Mouse (Mus musculus) midbrain, embryonic 15.5 days (tissue): ENCODE data around the gene Camk1d. TPM values are rescaled to one million over a fixed set of nuclear protein-coding genes. Genes with fewer than 3 reads are reported as not detected.

Experiments used
- ATAC-seq: fragments of 200-750 bp; cut with Nextera tagmentation; replicated peaks from 2 replicates; pipeline ENCODE4 v1.8.0; 2017; ENCODE audit warnings: moderate TSS enrichment
- H3K27ac ChIP-seq: fragments of 300-500 bp; sonication (generic); 2 replicates; pipeline ENCODE4 v1.5.1; 2015; ENCODE audit warnings: mild to moderate bottlenecking, inconsistent platforms
- H3K27me3 ChIP-seq: fragments of 300-500 bp; sonication (generic); replicated peaks from 2 replicates; pipeline ENCODE4 v1.6.1; 2015; ENCODE audit warnings: inconsistent platforms
- H3K36me3 ChIP-seq: fragments of 300-500 bp; sonication (generic); replicated peaks from 2 replicates; pipeline ENCODE4 v1.6.1; 2015; ENCODE audit warnings: inconsistent platforms
- H3K4me1 ChIP-seq: fragments of 300-500 bp; sonication (generic); 2 replicates; pipeline ENCODE4 v1.6.1; 2015; ENCODE audit warnings: inconsistent platforms
- H3K4me2 ChIP-seq: fragments of 300-500 bp; sonication (generic); 2 replicates; pipeline ENCODE4 v1.6.1; 2015; ENCODE audit warnings: inconsistent platforms, mild to moderate bottlenecking, moderate library complexity
- H3K4me3 ChIP-seq: fragments of 300-500 bp; sonication (generic); 2 replicates; pipeline ENCODE4 v1.5.1; 2015; ENCODE audit warnings: mild to moderate bottlenecking, inconsistent platforms
- H3K9ac ChIP-seq: fragments of 300-500 bp; sonication (generic); 2 replicates; pipeline ENCODE4 v1.6.1; 2015; ENCODE audit warnings: mild to moderate bottlenecking, inconsistent platforms
- H3K9me3 ChIP-seq: fragments of 300-500 bp; sonication (generic); 2 replicates; pipeline ENCODE4 v1.6.1; 2016; ENCODE audit warnings: inconsistent platforms
- WGBS: fragments of 180-500 bp; shearing (Covaris S2); methylation state at CpG from one replicate; pipeline ENCODE4 v1.1.7; 2015; ENCODE audit warnings: mixed read lengths; 5-methylcytosine and 5-hydroxymethylcytosine counted together
- polyA plus RNA-seq: library from polyadenylated mRNA; unstranded; fragments of >200 nt; fragmentation: Nextera tagmentation; extraction: Ambion mirVana; gene quantifications from 2 replicates; pipeline ENCODE4 v1.2.1, GENCODE M21; 2015

The Camk1d gene
- polyA plus RNA-seq, 1 experiment from 2014 or later: 6.7 TPM

- Histone ChIP-seq H3K27ac (no peak overlapping the region), H3K9me3 (no peaks in the 10 kb centered on the region), H3K4me3 (no peak overlapping the region), H3K4me1 (peaks cover 9% of the 10 kb centered on the region), H3K9ac (no peak overlapping the region), H3K4me2 (no peak overlapping the region), H3K36me3 (no peaks in the 10 kb centered on the region), H3K27me3 (no peaks in the 10 kb centered on the region)
- WGBS: 93% methylated on average over 5 of the region's 5 CpGs
- ATAC-seq: no peak
These were observed 17.7 kb upstream of the Camk1d start for GRCm38 (mm10) chr2:5732047-5732446.

GRCm38 (mm10) chr2:5730364-5730792, 16.1 kb upstream of the Camk1d start:
- Histone ChIP-seq H3K4me1 (peaks cover 13% of the 10 kb centered on the region), H3K9me3 (no peaks in the 10 kb centered on the region), H3K4me3 (no peak overlapping the region), H3K27me3 (no peaks in the 10 kb centered on the region), H3K9ac (no peak overlapping the region), H3K27ac (0 out of 2 replicates have a peak overlapping the region, but pooled peaks have one; percentile 1), H3K36me3 (no peaks in the 10 kb centered on the region), H3K4me2 (no peak overlapping the region)
- ATAC-seq: peak; percentile 78
- 31% methylated on average over 15 of the region's 15 CpGs for WGBS

GRCm38 (mm10) chr2:5729931-5730330, 15.6 kb upstream of the Camk1d start:
- no peak overlapping the region for H3K4me3 ChIP-seq
- no peaks in the 10 kb centered on the region for H3K36me3 ChIP-seq
- H3K4me2 ChIP-seq: no peak overlapping the region
- no peak overlapping the region for H3K27ac ChIP-seq
- 59% methylated on average over 7 of the region's 7 CpGs for WGBS
- H3K27me3 ChIP-seq: no peaks in the 10 kb centered on the region
- ATAC-seq: no peak
- no peak overlapping the region for H3K9ac ChIP-seq
- H3K9me3 ChIP-seq: no peaks in the 10 kb centered on the region
- peaks cover 17% of the 10 kb centered on the region for H3K4me1 ChIP-seq

- H3K4me1 ChIP-seq: peaks cover 11% of the 10 kb centered on the region
- 13% methylated on average over 8 of the region's 8 CpGs for WGBS
- H3K36me3 ChIP-seq: no peaks in the 10 kb centered on the region
- H3K9me3 ChIP-seq: no peaks in the 10 kb centered on the region
- H3K27ac ChIP-seq: peak overlapping the region; percentile 41
- ATAC-seq: peak; percentile 80
- peak overlapping the region; percentile 18 for H3K4me2 ChIP-seq
- H3K4me3 ChIP-seq: no peak overlapping the region
- H3K27me3 ChIP-seq: no peaks in the 10 kb centered on the region
- H3K9ac ChIP-seq: 0 out of 2 replicates have a peak overlapping the region, but pooled peaks have one; percentile 16
These were observed 10.8 kb upstream of the Camk1d start for GRCm38 (mm10) chr2:5725028-5725701.

- Histone ChIP-seq H3K27me3 (peaks cover 3% of the 10 kb centered on the region; the same call in 1 of the 2 replicates), H3K9me3 (no peaks in the 10 kb centered on the region), H3K27ac (no peak overlapping the region), H3K4me1 (peaks cover 15% of the 10 kb centered on the region), H3K4me3 (no peak overlapping the region), H3K4me2 (no peak overlapping the region), H3K9ac (no peak overlapping the region), H3K36me3 (no peaks in the 10 kb centered on the region)
- WGBS: 91% methylated on average over 6 of the region's 6 CpGs
- ATAC-seq: no peak
These were observed 3.4 kb upstream of the Camk1d start for GRCm38 (mm10) chr2:5717675-5718074.

- Histone ChIP-seq H3K9me3 (no peaks in the 10 kb centered on the region), H3K4me3 (peak overlapping the region; percentile 72), H3K27ac (0 out of 2 replicates have a peak overlapping the region, but pooled peaks have one; percentile 77), H3K4me2 (peak overlapping the region; percentile 98), H3K4me1 (peaks cover 24% of the 10 kb centered on the region), H3K36me3 (no peaks in the 10 kb centered on the region), H3K9ac (no peak overlapping the region), H3K27me3 (peaks cover 12% of the 10 kb centered on the region)
- no peak for ATAC-seq
- 40% methylated on average over 2 of the region's 2 CpGs for WGBS
These were observed 1.2 kb upstream of the Camk1d start for GRCm38 (mm10) chr2:5715544-5715943.

- Histone ChIP-seq H3K4me2 (peak overlapping the region; percentile 98), H3K36me3 (no peaks in the 10 kb centered on the region), H3K9ac (peak overlapping the region; percentile 65), H3K4me1 (peaks cover 24% of the 10 kb centered on the region), H3K27me3 (peaks cover 12% of the 10 kb centered on the region), H3K4me3 (peak overlapping the region; percentile 72), H3K27ac (peak overlapping the region; percentile 77; the same call in 1 of the 2 replicates), H3K9me3 (no peaks in the 10 kb centered on the region)
- ATAC-seq: peak; percentile 21
- WGBS: under 1% methylated on average over 19 of the region's 19 CpGs
These were observed 717 bp upstream of the Camk1d start for GRCm38 (mm10) chr2:5715054-5715410.

GRCm38 (mm10) chr2:5713325-5714210, 747 bp downstream of the Camk1d start:
- Histone ChIP-seq H3K9me3 (no peaks in the 10 kb centered on the region), H3K9ac (peak overlapping the region; percentile 65), H3K27ac (peak overlapping the region; percentile 77), H3K27me3 (peaks cover 12% of the 10 kb centered on the region), H3K4me1 (peaks cover 24% of the 10 kb centered on the region), H3K4me3 (peak overlapping the region; percentile 72), H3K36me3 (no peaks in the 10 kb centered on the region), H3K4me2 (peak overlapping the region; percentile 98)
- WGBS: under 1% methylated on average over 49 of the region's 49 CpGs
- peak; percentile 44 for ATAC-seq

GRCm38 (mm10) chr2:5712255-5712654, 2.1 kb downstream of the Camk1d start:
- Histone ChIP-seq H3K9me3 (no peaks in the 10 kb centered on the region), H3K4me3 (peak overlapping the region; percentile 72; the same call in 1 of the 2 replicates), H3K36me3 (no peaks in the 10 kb centered on the region), H3K27ac (no peak overlapping the region), H3K27me3 (peaks cover 12% of the 10 kb centered on the region), H3K9ac (no peak overlapping the region), H3K4me1 (peaks cover 24% of the 10 kb centered on the region), H3K4me2 (peak overlapping the region; percentile 98)
- no peak for ATAC-seq
- WGBS: 53% methylated on average over 7 of the region's 7 CpGs

GRCm38 (mm10) chr2:5709911-5710310, 4.4 kb downstream of the Camk1d start:
- H3K27ac ChIP-seq: no peak overlapping the region
- no peak overlapping the region for H3K4me3 ChIP-seq
- WGBS: 87% methylated on average over 4 of the region's 4 CpGs
- H3K4me2 ChIP-seq: no peak overlapping the region
- H3K27me3 ChIP-seq: peaks cover 12% of the 10 kb centered on the region
- H3K4me1 ChIP-seq: peaks cover 20% of the 10 kb centered on the region
- no peaks in the 10 kb centered on the region for H3K9me3 ChIP-seq
- no peak for ATAC-seq
- no peak overlapping the region for H3K9ac ChIP-seq
- no peaks in the 10 kb centered on the region for H3K36me3 ChIP-seq

- Histone ChIP-seq H3K9ac (no peak overlapping the region), H3K36me3 (no peaks in the 10 kb centered on the region), H3K9me3 (no peaks in the 10 kb centered on the region), H3K4me3 (no peak overlapping the region), H3K4me2 (no peak overlapping the region), H3K4me1 (peaks cover 13% of the 10 kb centered on the region), H3K27ac (no peak overlapping the region), H3K27me3 (peaks cover 12% of the 10 kb centered on the region)
- no peak for ATAC-seq
- 55% methylated on average over 10 of the region's 10 CpGs for whole genome bisulfite sequencing
These were observed 6.2 kb downstream of the Camk1d start for GRCm38 (mm10) chr2:5707871-5708733.

GRCm38 (mm10) chr2:5706618-5707017, 7.7 kb downstream of the Camk1d start:
- H3K4me2 ChIP-seq: no peak overlapping the region
- H3K9ac ChIP-seq: no peak overlapping the region
- H3K9me3 ChIP-seq: no peaks in the 10 kb centered on the region
- no peak overlapping the region for H3K4me3 ChIP-seq
- 84% methylated on average over 4 of the region's 4 CpGs for WGBS
- ATAC-seq: no peak
- no peaks in the 10 kb centered on the region for H3K4me1 ChIP-seq
- no peaks in the 10 kb centered on the region for H3K27me3 ChIP-seq
- no peaks in the 10 kb centered on the region for H3K36me3 ChIP-seq
- no peak overlapping the region for H3K27ac ChIP-seq
